Mouse (Mus musculus) pancreas, adult 10 weeks (tissue): Measurements from ENCODE around the gene Lig1. TPM values are rescaled to one million over a fixed set of nuclear protein-coding genes. Genes with fewer than 3 reads are reported as not detected.

Experiments
- polyA plus RNA-seq: library from polyadenylated mRNA; stranded (reverse); fragments of 350-450 nt; fragmentation: Illumina TruSeq; extraction: RNeasy Lipid Tissue Mini Kit (QIAGEN cat#74804); gene quantifications from one replicate; pipeline ENCODE4 v1.2.3, GENCODE M21; 2015; ENCODE audit warnings: low read depth, low replicate concordance; ENCODE audit not compliant: insufficient read depth

Gene Lig1
- 3.2 TPM for polyA plus RNA-seq

DNA sequence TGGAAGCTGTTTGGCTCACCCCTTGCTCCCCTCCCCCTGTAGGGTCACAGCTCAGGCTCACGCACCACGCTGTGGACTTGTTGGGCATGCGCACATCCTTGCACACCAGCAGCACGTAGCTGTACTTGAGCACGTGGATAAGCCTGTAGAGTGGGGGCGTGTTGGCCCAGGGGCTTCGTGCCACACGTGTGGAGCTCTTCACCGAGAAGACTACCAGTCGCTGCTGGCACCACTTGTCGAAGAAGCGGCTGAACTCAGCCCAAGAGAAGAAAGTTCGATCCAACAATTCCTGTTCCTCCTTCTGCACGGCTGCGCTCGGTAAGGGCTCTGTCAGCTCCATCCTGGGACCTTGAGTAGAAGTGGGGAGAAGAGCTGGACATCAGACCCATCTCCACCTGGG lies at the start of gene Lig1:
Lig1 (plus strand) TSS at position 203 of the 400 bp plus-strand sequence.

DNA sequence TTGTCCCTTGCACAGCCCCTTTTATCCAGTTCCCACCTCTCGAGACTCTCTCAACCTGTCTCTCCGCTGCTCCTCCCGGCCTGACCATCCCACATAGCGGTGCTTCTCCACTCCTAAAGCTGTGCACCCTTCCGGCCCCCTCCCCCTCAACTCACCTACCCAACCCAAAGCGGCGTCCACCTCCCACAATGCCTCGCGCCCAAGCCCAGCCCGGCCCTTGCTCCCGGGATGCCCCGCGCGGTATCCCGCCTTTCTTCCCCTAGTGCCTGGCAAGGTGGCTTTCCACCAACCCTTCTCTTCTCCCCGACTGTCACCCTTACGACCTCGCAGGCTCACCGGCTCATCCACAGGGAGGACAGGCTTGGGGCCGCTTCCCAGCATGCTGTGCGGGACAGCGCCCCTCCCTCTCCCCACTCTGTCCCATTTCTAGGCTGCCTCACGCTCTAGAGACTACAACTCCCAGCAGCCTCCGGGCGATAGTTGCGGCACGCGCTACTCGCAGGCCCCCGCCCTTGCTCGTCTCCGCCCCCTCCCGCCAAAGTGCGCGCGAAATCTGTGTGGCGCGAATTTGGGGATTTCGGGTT lies 1.3 kb downstream of the Lig1 start, which contains the start of gene Zswim9:
Zswim9 (minus strand) TSS at position 414 of the 584 bp plus-strand sequence.

DNA sequence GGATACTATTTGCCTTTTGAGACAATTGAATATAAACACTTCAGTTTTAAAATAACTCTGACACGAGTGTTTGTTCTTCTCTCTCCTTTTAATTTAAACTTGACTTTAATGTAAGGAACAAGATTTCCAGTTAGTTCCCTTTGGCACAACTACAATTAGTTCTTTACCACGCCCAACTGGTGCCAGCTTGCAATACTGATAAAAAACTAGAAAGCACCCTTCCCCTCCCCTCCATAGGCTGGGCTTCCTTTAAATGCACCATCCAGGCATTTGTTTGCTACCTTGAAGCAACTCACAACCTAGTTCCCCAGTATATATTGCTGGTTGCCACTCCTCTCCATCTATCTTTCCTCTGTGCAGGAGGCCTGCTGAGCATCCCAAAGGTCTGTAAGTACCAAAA lies 47.2 kb downstream of the Lig1 start, which contains the start of gene Pla2g4c:
Pla2g4c (plus strand) TSS at position 340 of the 400 bp plus-strand sequence.

Other genes starting within 250 kb of the Lig1 start
- 58.7 TPM for gene Chmp2a, start 242.5 kb upstream of the Lig1 start, polyA plus RNA-seq
- gene Ube2m, start 239.0 kb upstream of the Lig1 start, polyA plus RNA-seq, result 35.3 TPM
- 0.46 TPM for gene Mzf1, start 222.5 kb upstream of the Lig1 start, polyA plus RNA-seq
- not detected for gene Vmn1r85, start 182.1 kb upstream of the Lig1 start, polyA plus RNA-seq
- gene Vmn1r86, start 157.4 kb upstream of the Lig1 start, polyA plus RNA-seq, result not detected
- gene Vmn1r87, start 137.1 kb upstream of the Lig1 start, polyA plus RNA-seq, result not detected
- not detected for gene Vmn1r88, start 117.7 kb upstream of the Lig1 start, polyA plus RNA-seq
- gene Vmn1r89, start 64.3 kb upstream of the Lig1 start, polyA plus RNA-seq, result not detected
- 6.4 TPM for gene Zswim9, start 1.4 kb downstream of the Lig1 start, polyA plus RNA-seq
- 0.37 TPM for gene Pla2g4c, start 47.4 kb downstream of the Lig1 start, polyA plus RNA-seq
- gene Cabp5, start 120.8 kb downstream of the Lig1 start, polyA plus RNA-seq, result not detected
- gene Bsph1, start 173.6 kb downstream of the Lig1 start, polyA plus RNA-seq, result not detected